Mouse (Mus musculus) liver, embryonic 11.5 days (tissue): ENCODE data around the gene Rbm17. TPM values are rescaled to one million over a fixed set of nuclear protein-coding genes. Genes with fewer than 3 reads are reported as not detected.
"Not testable (repeated sequence)": the region's sequence is repeated elsewhere in the genome, so short reads cannot be mapped to it uniquely, and the experiment has no call there.

Experiments
- ATAC-seq: fragments of 200-750 bp; cut with Nextera tagmentation; replicated peaks from 2 replicates; pipeline ENCODE4 v1.8.0; 2017; ENCODE audit warnings: moderate number of reproducible peaks, mild to moderate bottlenecking, moderate TSS enrichment, moderate library complexity; ENCODE audit not compliant: low FRiP score
- DNase-seq: peaks from one replicate; pipeline ENCODE4 v3.0.0-alpha.2; 2017; ENCODE audit warnings: low spot score
- H3K27ac ChIP-seq: fragments of 300-500 bp; sonication (generic); 2 replicates; pipeline ENCODE4 v1.5.1; 2014; ENCODE audit warnings: mild to moderate bottlenecking, low read depth, low read length, control low read depth
- H3K27me3 ChIP-seq: fragments of 300-500 bp; sonication (generic); replicated peaks from 2 replicates; pipeline ENCODE4 v1.6.1; 2014; ENCODE audit warnings: low read length, mixed read lengths; ENCODE audit not compliant: control insufficient read depth, insufficient read depth
- H3K36me3 ChIP-seq: fragments of 300-500 bp; sonication (generic); 2 replicates; pipeline ENCODE4 v1.6.1; 2014; ENCODE audit warnings: mild to moderate bottlenecking, low read length, moderate library complexity, mixed read lengths; ENCODE audit not compliant: control insufficient read depth, insufficient read depth
- H3K4me1 ChIP-seq: fragments of 300-500 bp; sonication (generic); replicated peaks from 2 replicates; pipeline ENCODE4 v1.6.1; 2014; ENCODE audit warnings: low read length, mixed read lengths; ENCODE audit not compliant: control insufficient read depth, insufficient read depth
- H3K4me2 ChIP-seq: fragments of 300-500 bp; sonication (generic); 2 replicates; pipeline ENCODE4 v1.6.1; 2014; ENCODE audit warnings: mild to moderate bottlenecking, control low read depth, moderate library complexity
- H3K4me3 ChIP-seq: fragments of 300-500 bp; sonication (generic); 2 replicates; pipeline ENCODE4 v1.5.1; 2014; ENCODE audit warnings: low read depth, low read length, control low read depth
- H3K9ac ChIP-seq: fragments of 300-500 bp; sonication (generic); 2 replicates; pipeline ENCODE4 v1.6.1; 2014; ENCODE audit warnings: low read depth, low read length, control low read depth
- H3K9me3 ChIP-seq: fragments of 300-500 bp; sonication (generic); 2 replicates; pipeline ENCODE4 v1.6.1; 2016; ENCODE audit warnings: low read length, inconsistent platforms, mixed read lengths; ENCODE audit not compliant: control insufficient read depth
- WGBS: fragments of 180-500 bp; shearing (Covaris S2); extraction: QIAGEN DNeasy Blood & Tissue Kit; methylation state at CpG from one replicate; pipeline ENCODE4 v1.1.7; 2014; 5-methylcytosine and 5-hydroxymethylcytosine counted together
- polyA plus RNA-seq: library from polyadenylated mRNA; unstranded; fragments of >200 nt; fragmentation: Nextera tagmentation; extraction: Ambion mirVana; gene quantifications from 2 replicates; pipeline ENCODE4 v1.2.1, GENCODE M21; 2014

Gene Rbm17
- polyA plus RNA-seq, 1 experiment from 2014 or later, result 176 TPM

GRCm38 (mm10) chr2:11606718-11607117, 2.8 kb upstream of the Rbm17 start:
- not testable (repeated sequence) for H3K36me3 ChIP-seq, H3K4me2 ChIP-seq, ATAC-seq, H3K4me1 ChIP-seq, DNase-seq, H3K27me3 ChIP-seq, H3K4me3 ChIP-seq, H3K9me3 ChIP-seq, H3K27ac ChIP-seq, H3K9ac ChIP-seq
- 69% methylated on average over 4 of the region's 4 CpGs for WGBS

DNA sequence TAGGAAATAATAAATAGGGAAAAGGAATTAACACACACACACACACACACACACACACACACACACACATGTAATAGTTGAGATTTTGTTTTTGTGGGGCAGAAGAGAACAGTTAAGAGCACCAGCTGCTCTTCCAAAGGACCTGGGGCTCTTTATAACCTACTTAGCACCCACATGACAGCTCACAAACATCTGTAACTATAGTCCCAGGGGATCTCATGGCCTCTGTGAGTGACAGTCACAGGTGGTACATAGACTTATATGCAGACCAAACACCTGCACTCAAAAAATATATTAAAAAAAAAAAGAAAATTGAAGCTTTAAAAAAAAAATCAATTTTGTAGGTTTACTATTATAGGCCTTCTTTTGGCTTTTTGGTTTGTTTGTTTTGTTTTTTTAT, 958 bp upstream of the Rbm17 start:
- DNase-seq, result no peak
- peaks cover 5% of the 10 kb centered on the region; the same call in 1 of the 2 replicates for H3K36me3 ChIP-seq
- no peak overlapping the region for H3K4me2 ChIP-seq
- no peak overlapping the region for H3K27ac ChIP-seq
- no peak overlapping the region for H3K4me3 ChIP-seq
- no peak for ATAC-seq
- H3K27me3 ChIP-seq, result no peaks in the 10 kb centered on the region
- no peaks in the 10 kb centered on the region for H3K9me3 ChIP-seq
- peaks cover 5% of the 10 kb centered on the region for H3K4me1 ChIP-seq
- H3K9ac ChIP-seq, result no peak overlapping the region

GRCm38 (mm10) chr2:11602506-11603489, 1.2 kb downstream of the Rbm17 start:
- Histone ChIP-seq H3K9ac (peak overlapping the region; percentile 98), H3K4me2 (peak overlapping the region; percentile 89), H3K4me1 (peaks cover 5% of the 10 kb centered on the region), H3K9me3 (no peaks in the 10 kb centered on the region), H3K27ac (peak overlapping the region; percentile 38; the same call in 1 of the 2 replicates), H3K4me3 (peak overlapping the region; percentile 94), H3K27me3 (no peaks in the 10 kb centered on the region), H3K36me3 (peaks cover 19% of the 10 kb centered on the region)
- DNase-seq (peak; percentile 89), ATAC-seq (peak; percentile 98)
- WGBS, result 1% methylated on average over 72 of the region's 78 CpGs

- Histone ChIP-seq H3K4me2 (peak overlapping the region; percentile 89), H3K36me3 (peaks cover 26% of the 10 kb centered on the region), H3K9ac (peak overlapping the region; percentile 98), H3K9me3 (no peaks in the 10 kb centered on the region), H3K27ac (no peak overlapping the region), H3K27me3 (no peaks in the 10 kb centered on the region), H3K4me3 (peak overlapping the region; percentile 94), H3K4me1 (peaks cover 5% of the 10 kb centered on the region)
- DNase-seq (no peak), ATAC-seq (no peak)
- WGBS, result 70% methylated on average over 6 of the region's 6 CpGs
Measured at GRCm38 (mm10) chr2:11601795-11602194, 2.2 kb downstream of the Rbm17 start.

- H3K27ac ChIP-seq, result no peak overlapping the region
- H3K4me3 ChIP-seq, result no peak overlapping the region
- ATAC-seq (no peak), DNase-seq (no peak)
- H3K4me2 ChIP-seq, result no peak overlapping the region
- no peaks in the 10 kb centered on the region for H3K27me3 ChIP-seq
- WGBS, result 96% methylated on average over 7 of the region's 7 CpGs
- peaks cover 5% of the 10 kb centered on the region for H3K4me1 ChIP-seq
- no peaks in the 10 kb centered on the region for H3K9me3 ChIP-seq
- H3K9ac ChIP-seq, result no peak overlapping the region
- peaks cover 42% of the 10 kb centered on the region for H3K36me3 ChIP-seq
Measured at GRCm38 (mm10) chr2:11597906-11598305, 6.0 kb downstream of the Rbm17 start.

DNA sequence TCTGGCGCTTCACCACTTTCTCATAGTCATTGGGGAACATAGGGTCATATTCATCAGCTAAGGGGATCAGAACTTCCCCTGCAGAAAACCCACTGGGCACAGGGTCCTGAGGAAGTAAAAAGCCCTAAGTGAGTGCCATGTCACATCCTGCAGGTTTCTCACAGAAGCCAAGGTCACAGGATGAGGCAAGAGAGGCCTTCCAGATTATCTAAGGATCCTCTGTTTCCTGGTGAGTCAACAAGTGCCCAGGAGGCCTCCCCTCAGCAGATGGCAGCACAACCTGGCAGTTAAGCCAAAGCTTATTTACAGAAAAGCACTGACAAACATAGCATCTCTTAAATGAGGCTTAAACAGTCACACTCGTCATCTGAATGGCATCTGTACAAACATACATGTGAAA, 7.3 kb downstream of the Rbm17 start:
- Histone ChIP-seq H3K36me3 (peaks cover 51% of the 10 kb centered on the region), H3K9me3 (no peaks in the 10 kb centered on the region), H3K27me3 (no peaks in the 10 kb centered on the region), H3K4me3 (no peak overlapping the region), H3K4me1 (peaks cover under 1% of the 10 kb centered on the region), H3K4me2 (no peak overlapping the region), H3K9ac (no peak overlapping the region), H3K27ac (no peak overlapping the region)
- ATAC-seq (no peak), DNase-seq (no peak)
- 81% methylated on average over 2 of the region's 2 CpGs for WGBS

DNA sequence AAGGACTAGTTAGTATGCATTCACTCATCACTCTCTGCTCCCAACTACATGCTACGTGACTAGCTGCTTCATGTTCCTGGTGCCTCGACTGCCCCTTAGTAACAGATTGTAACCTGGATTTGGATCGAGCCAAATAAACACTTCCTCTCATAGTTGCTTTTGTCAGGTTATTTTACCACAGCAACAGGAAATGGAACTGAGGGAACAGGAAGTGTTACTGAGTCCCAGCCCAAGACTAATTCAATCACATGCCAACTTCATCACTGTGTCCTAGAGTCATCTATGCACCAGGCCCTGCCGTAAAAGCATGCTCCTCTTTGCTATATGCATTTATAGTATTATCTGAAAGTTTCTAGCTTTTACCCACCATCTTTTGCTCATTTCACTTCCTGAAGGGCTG, 16.0 kb downstream of the Rbm17 start:
- 83% methylated on average over 4 of the region's 4 CpGs for WGBS
- H3K9ac ChIP-seq, result no peak overlapping the region
- H3K36me3 ChIP-seq, result peaks cover 64% of the 10 kb centered on the region
- no peak overlapping the region for H3K4me2 ChIP-seq
- DNase-seq (no peak), ATAC-seq (no peak)
- no peak overlapping the region for H3K4me3 ChIP-seq
- no peaks in the 10 kb centered on the region for H3K4me1 ChIP-seq
- no peaks in the 10 kb centered on the region for H3K9me3 ChIP-seq
- H3K27ac ChIP-seq, result no peak overlapping the region
- no peaks in the 10 kb centered on the region for H3K27me3 ChIP-seq

DNA sequence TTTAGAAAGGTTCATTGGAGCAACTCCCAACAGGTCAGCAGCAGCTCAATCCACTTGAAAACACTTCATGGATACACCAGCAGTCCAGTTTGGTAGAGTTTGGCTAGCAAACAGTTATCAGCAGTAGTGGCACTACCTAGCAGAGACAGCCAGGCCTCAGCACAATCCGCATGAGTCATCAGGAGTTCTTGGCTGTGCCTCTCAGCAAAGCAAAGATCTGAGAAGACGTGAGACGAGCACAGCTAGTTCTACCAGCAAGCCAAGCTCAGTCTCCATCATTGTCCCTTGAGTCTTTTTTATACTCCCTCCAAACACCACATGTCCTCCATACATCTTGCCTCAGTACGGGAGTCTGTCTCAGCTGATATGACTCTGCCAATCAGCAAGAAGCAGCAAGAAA, 24.6 kb downstream of the Rbm17 start:
- no peak for ATAC-seq
- no peak for DNase-seq
- 92% methylated on average over 4 of the region's 4 CpGs for WGBS

DNA sequence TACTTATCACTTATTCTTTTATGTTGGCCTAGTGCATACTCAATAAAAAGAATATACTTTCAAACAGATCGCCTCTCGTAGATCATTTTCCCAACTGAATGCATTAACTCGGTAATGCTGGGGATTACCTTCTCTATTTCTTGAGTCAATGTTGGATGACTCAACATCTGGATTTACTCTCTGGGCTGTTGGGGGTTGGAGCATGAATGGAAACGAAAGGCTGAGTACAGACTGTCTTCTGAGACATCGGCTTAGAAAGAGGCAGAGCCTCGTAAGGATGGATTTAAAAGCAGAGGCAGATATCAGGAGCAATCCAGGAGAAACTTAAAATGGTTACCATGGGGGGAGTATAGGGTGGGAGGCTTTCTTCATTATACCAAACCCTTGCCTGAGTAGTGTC, 25.8 kb downstream of the Rbm17 start:
- 82% methylated on average over 6 of the region's 6 CpGs for WGBS
- ATAC-seq (no peak), DNase-seq (no peak)
- H3K27me3 ChIP-seq, result no peaks in the 10 kb centered on the region
- no peaks in the 10 kb centered on the region for H3K4me1 ChIP-seq
- no peak overlapping the region for H3K27ac ChIP-seq
- no peak overlapping the region for H3K4me3 ChIP-seq
- H3K9me3 ChIP-seq, result no peaks in the 10 kb centered on the region
- H3K36me3 ChIP-seq, result 0 out of 2 replicates have a peak, but pooled peaks cover 4% of the 10 kb centered on the region
- no peak overlapping the region for H3K9ac ChIP-seq
- H3K4me2 ChIP-seq, result no peak overlapping the region

More for the DNA sequence above, 24.6 kb downstream of the Rbm17 start:
- no peak overlapping the region for H3K4me2 ChIP-seq
- H3K4me3 ChIP-seq, result no peak overlapping the region
- H3K9me3 ChIP-seq, result no peaks in the 10 kb centered on the region
- no peak overlapping the region for H3K27ac ChIP-seq
- H3K27me3 ChIP-seq, result no peaks in the 10 kb centered on the region
- no peak overlapping the region for H3K9ac ChIP-seq
- no peaks in the 10 kb centered on the region for H3K4me1 ChIP-seq
- peaks cover 9% of the 10 kb centered on the region; the same call in 1 of the 2 replicates for H3K36me3 ChIP-seq
